Mouse (Mus musculus): ENCODE data around the gene Mael. TPM values are rescaled to one million over a fixed set of nuclear protein-coding genes. Genes with fewer than 3 reads are reported as not detected.

Gene Mael
- polyA plus RNA-seq, 1 experiment from 2014 or later, result not detected

DNA sequence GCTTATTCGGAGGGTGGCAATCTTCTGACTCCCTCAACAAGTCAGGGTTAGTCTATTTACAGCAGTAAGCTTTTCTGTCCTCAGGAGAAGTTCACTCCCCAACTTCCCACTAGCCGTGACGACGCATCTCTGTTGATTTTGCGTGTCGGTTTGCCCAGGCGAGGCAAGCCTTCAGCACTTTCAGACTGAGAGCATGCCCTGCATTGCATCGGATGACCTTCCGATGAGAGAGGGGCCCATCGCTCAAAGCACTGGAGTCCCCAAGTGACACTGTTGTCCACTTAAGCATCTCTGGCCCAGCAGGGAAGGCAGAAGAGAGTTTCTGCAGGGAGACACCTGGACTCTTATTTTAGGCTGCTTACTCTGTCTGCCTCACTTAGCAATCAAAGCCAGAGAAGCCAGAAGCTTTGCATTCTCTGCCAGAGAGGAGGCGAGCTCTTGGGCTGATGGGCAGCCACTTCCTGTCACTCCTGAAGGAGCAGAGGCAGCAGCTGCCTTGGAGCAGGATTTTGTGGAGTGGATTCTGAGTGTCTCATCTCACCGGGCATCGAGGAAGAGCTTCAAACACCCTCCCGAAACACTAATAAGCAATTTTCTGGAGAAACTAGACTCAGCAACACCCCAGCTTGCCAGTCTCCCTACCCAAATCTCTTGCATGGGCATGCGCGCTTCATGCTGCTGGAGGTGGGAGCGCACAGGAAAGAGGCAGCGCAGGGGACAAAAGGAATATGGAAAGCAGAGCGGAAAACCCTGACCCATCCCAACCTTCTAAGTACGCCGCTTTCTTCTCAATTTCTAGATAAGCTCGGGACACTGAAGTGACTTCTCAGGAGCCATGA lies 53.9 kb downstream of the Mael start:
- Histone ChIP-seq H3K27me3 (ENCODE audit: control insufficient read depth, insufficient read depth, low read depth, low read length) (no peaks in the 10 kb centered on the region), H3K9ac (ENCODE audit: low read depth, low read length) (no peak overlapping the region), H3K9me3 (replicated peaks; ENCODE audit: control insufficient read depth, low read length) (no peaks in the 10 kb centered on the region), H3K4me3 (ENCODE audit: low read depth, low read length) (no peak overlapping the region), H3K36me3 (ENCODE audit: control insufficient read depth, insufficient read depth) (no peaks in the 10 kb centered on the region), H3K4me2 (ENCODE audit: low read depth, low read length) (no peak overlapping the region), H3K27ac (ENCODE audit: low read length) (no peak overlapping the region), H3K4me1 (ENCODE audit: control insufficient read depth, low read depth, low read length) (no peaks in the 10 kb centered on the region)
- no peak for ATAC-seq (ENCODE audit: low read depth)
- WGBS (ENCODE audit: insufficient replicate concordance), result 66% methylated on average over 22 of the region's 22 CpGs

- Histone ChIP-seq H3K27ac (ENCODE audit: low read length) (no peak overlapping the region), H3K9ac (ENCODE audit: low read depth, low read length) (no peak overlapping the region), H3K36me3 (ENCODE audit: control insufficient read depth, insufficient read depth) (no peaks in the 10 kb centered on the region), H3K4me3 (ENCODE audit: low read depth, low read length) (no peak overlapping the region), H3K27me3 (ENCODE audit: control insufficient read depth, insufficient read depth, low read depth, low read length) (no peaks in the 10 kb centered on the region), H3K9me3 (replicated peaks; ENCODE audit: control insufficient read depth, low read length) (no peaks in the 10 kb centered on the region), H3K4me2 (ENCODE audit: low read depth, low read length) (no peak overlapping the region), H3K4me1 (ENCODE audit: control insufficient read depth, low read depth, low read length) (no peaks in the 10 kb centered on the region)
- no peak for ATAC-seq (ENCODE audit: low read depth)
- 72% methylated on average over 10 of the region's 10 CpGs for WGBS (ENCODE audit: insufficient replicate concordance)
These were observed 55.5 kb downstream of the Mael start for GRCm38 (mm10) chr1:166182952-166183627.

DNA sequence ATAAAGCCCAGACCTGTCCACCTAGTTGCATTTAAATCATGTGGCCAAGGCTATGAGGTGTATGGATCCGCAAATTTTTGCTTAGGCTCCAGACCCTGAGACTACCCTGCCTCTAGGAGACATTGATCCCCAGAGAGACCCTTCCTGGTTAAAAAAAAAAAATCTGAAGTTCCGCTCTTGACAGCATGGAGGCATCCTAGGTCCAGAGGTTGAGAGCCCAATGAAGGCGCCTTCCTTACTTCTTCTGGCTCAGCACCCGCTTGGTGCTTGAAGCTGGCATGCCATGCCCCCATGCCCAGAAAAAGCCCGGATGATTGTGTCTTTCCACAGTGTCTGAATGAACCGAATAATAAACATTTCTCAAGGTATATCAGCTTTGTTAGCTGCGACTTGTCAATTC lies 57.0 kb downstream of the Mael start:
- Histone ChIP-seq H3K4me3 (ENCODE audit: low read depth, low read length) (no peak overlapping the region), H3K4me1 (ENCODE audit: control insufficient read depth, low read depth, low read length) (no peaks in the 10 kb centered on the region), H3K27me3 (ENCODE audit: control insufficient read depth, insufficient read depth, low read depth, low read length) (no peaks in the 10 kb centered on the region), H3K9me3 (replicated peaks; ENCODE audit: control insufficient read depth, low read length) (no peaks in the 10 kb centered on the region), H3K36me3 (ENCODE audit: control insufficient read depth, insufficient read depth) (no peaks in the 10 kb centered on the region), H3K9ac (ENCODE audit: low read depth, low read length) (no peak overlapping the region), H3K27ac (ENCODE audit: low read length) (no peak overlapping the region), H3K4me2 (ENCODE audit: low read depth, low read length) (no peak overlapping the region)
- no peak for ATAC-seq (ENCODE audit: low read depth)
- 69% methylated on average over 7 of the region's 7 CpGs for WGBS (ENCODE audit: insufficient replicate concordance)

GRCm38 (mm10) chr1:166173621-166174020 lies 64.9 kb downstream of the Mael start:
- WGBS (ENCODE audit: insufficient replicate concordance), result 57% methylated on average over 9 of the region's 9 CpGs
- Histone ChIP-seq H3K27me3 (ENCODE audit: control insufficient read depth, insufficient read depth, low read depth, low read length) (no peaks in the 10 kb centered on the region), H3K4me1 (ENCODE audit: control insufficient read depth, low read depth, low read length) (no peaks in the 10 kb centered on the region), H3K27ac (ENCODE audit: low read length) (no peak overlapping the region), H3K9me3 (replicated peaks; ENCODE audit: control insufficient read depth, low read length) (no peaks in the 10 kb centered on the region), H3K4me3 (ENCODE audit: low read depth, low read length) (no peak overlapping the region), H3K9ac (ENCODE audit: low read depth, low read length) (no peak overlapping the region), H3K4me2 (ENCODE audit: low read depth, low read length) (no peak overlapping the region), H3K36me3 (ENCODE audit: control insufficient read depth, insufficient read depth) (no peaks in the 10 kb centered on the region)
- ATAC-seq (ENCODE audit: low read depth), result no peak

- H3K27ac ChIP-seq (ENCODE audit: low read length), result no peak overlapping the region
- H3K9me3 ChIP-seq (replicated peaks; ENCODE audit: control insufficient read depth, low read length), result no peaks in the 10 kb centered on the region
- no peak overlapping the region for H3K9ac ChIP-seq (ENCODE audit: low read depth, low read length)
- no peaks in the 10 kb centered on the region for H3K36me3 ChIP-seq (ENCODE audit: control insufficient read depth, insufficient read depth)
- no peaks in the 10 kb centered on the region for H3K4me1 ChIP-seq (ENCODE audit: control insufficient read depth, low read depth, low read length)
- no peak overlapping the region for H3K4me2 ChIP-seq (ENCODE audit: low read depth, low read length)
- H3K27me3 ChIP-seq (ENCODE audit: control insufficient read depth, insufficient read depth, low read depth, low read length), result no peaks in the 10 kb centered on the region
- ATAC-seq (ENCODE audit: low read depth), result no peak
- whole genome bisulfite sequencing (ENCODE audit: insufficient replicate concordance), result 60% methylated on average over 3 of the region's 3 CpGs
- no peak overlapping the region for H3K4me3 ChIP-seq (ENCODE audit: low read depth, low read length)
These were observed 65.6 kb downstream of the Mael start for GRCm38 (mm10) chr1:166172992-166173391.

GRCm38 (mm10) chr1:166170852-166171251 lies 67.7 kb downstream of the Mael start:
- 77% methylated on average over 12 of the region's 12 CpGs for WGBS (ENCODE audit: insufficient replicate concordance)
- H3K9me3 ChIP-seq (replicated peaks; ENCODE audit: control insufficient read depth, low read length), result no peaks in the 10 kb centered on the region
- no peak for ATAC-seq (ENCODE audit: low read depth)
- H3K27me3 ChIP-seq (ENCODE audit: control insufficient read depth, insufficient read depth, low read depth, low read length), result no peaks in the 10 kb centered on the region
- no peak overlapping the region for H3K4me3 ChIP-seq (ENCODE audit: low read depth, low read length)
- no peaks in the 10 kb centered on the region for H3K36me3 ChIP-seq (ENCODE audit: control insufficient read depth, insufficient read depth)
- H3K9ac ChIP-seq (ENCODE audit: low read depth, low read length), result no peak overlapping the region
- no peaks in the 10 kb centered on the region for H3K4me1 ChIP-seq (ENCODE audit: control insufficient read depth, low read depth, low read length)
- no peak overlapping the region for H3K4me2 ChIP-seq (ENCODE audit: low read depth, low read length)
- H3K27ac ChIP-seq (ENCODE audit: low read length), result no peak overlapping the region

DNA sequence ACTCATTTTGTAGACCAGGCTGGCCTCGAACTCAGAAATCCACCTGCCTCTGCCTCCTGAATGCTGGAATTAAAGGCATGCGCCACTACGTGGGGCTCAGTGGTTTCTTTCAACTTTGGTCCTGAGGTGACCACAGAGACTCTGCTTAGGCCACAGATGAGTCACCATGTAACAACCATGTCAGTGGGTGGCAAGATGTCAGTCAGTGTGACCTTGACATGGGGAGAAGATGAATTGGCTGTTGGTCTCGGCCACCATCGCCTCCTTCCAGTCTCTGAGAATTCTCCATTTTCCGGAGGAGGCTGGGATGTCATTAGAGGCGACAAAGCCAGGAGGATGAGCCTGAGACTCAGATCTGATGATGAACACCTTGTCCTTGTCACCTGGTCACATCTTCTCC lies 68.8 kb downstream of the Mael start:
- Histone ChIP-seq H3K36me3 (ENCODE audit: control insufficient read depth, insufficient read depth) (no peaks in the 10 kb centered on the region), H3K4me2 (ENCODE audit: low read depth, low read length) (no peak overlapping the region), H3K27me3 (ENCODE audit: control insufficient read depth, insufficient read depth, low read depth, low read length) (no peaks in the 10 kb centered on the region), H3K27ac (ENCODE audit: low read length) (no peak overlapping the region), H3K4me3 (ENCODE audit: low read depth, low read length) (no peak overlapping the region), H3K9ac (ENCODE audit: low read depth, low read length) (no peak overlapping the region), H3K9me3 (replicated peaks; ENCODE audit: control insufficient read depth, low read length) (no peaks in the 10 kb centered on the region), H3K4me1 (ENCODE audit: control insufficient read depth, low read depth, low read length) (no peaks in the 10 kb centered on the region)
- 69% methylated on average over 7 of the region's 7 CpGs for WGBS (ENCODE audit: insufficient replicate concordance)
- ATAC-seq (ENCODE audit: low read depth), result no peak

DNA sequence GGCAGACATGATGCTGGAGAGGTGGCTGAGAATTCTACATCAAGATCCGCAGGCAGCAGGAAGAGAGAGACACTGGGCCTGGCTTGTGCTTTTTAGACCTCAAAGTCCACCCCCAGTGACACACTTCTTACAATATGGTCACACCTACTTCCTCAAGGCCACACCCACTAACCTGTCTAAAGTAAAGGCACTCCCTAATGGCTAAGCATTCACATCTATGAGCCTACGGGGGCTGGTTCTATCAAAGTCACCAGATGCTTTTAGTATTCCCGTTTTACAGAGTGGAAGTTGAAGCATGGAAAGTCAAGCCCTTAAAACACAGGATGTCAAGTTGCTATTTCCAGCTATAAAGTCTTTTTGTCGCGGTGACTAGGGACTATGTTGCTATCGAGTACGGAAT lies 70.5 kb downstream of the Mael start:
- 69% methylated on average over 7 of the region's 7 CpGs for WGBS (ENCODE audit: insufficient replicate concordance)
- no peak for ATAC-seq (ENCODE audit: low read depth)
- H3K27ac ChIP-seq (ENCODE audit: low read length), result no peak overlapping the region

DNA sequence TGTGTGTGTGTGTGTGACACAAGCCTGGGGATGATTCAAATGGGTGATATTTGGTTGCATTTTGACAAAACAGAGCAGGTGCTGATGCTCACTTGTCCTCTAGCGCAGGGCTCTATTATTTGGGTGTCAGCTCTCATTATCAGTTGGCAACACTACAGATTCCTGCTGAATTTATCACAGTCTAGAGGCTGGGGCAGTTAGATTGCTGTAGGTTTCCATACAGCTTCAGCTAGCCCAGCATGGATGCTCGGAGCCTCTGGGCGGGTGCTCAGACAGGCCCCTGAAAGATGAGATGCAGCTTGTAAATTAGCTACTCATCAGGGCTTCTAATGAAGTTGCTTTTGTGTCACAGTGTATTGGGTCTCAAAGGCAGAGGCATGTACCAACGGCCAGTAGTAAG lies 71.1 kb downstream of the Mael start:
- Histone ChIP-seq H3K9me3 (replicated peaks; ENCODE audit: control insufficient read depth, low read length) (no peaks in the 10 kb centered on the region), H3K4me2 (ENCODE audit: low read depth, low read length) (no peak overlapping the region), H3K4me1 (ENCODE audit: control insufficient read depth, low read depth, low read length) (no peaks in the 10 kb centered on the region), H3K9ac (ENCODE audit: low read depth, low read length) (no peak overlapping the region), H3K4me3 (ENCODE audit: low read depth, low read length) (no peak overlapping the region), H3K36me3 (ENCODE audit: control insufficient read depth, insufficient read depth) (no peaks in the 10 kb centered on the region), H3K27ac (ENCODE audit: low read length) (no peak overlapping the region), H3K27me3 (ENCODE audit: control insufficient read depth, insufficient read depth, low read depth, low read length) (no peaks in the 10 kb centered on the region)
- 48% methylated on average over 4 of the region's 4 CpGs for WGBS (ENCODE audit: insufficient replicate concordance)
- ATAC-seq (ENCODE audit: low read depth), result no peak

More for the DNA sequence above, 70.5 kb downstream of the Mael start:
- Histone ChIP-seq H3K27me3 (ENCODE audit: control insufficient read depth, insufficient read depth, low read depth, low read length) (no peaks in the 10 kb centered on the region), H3K4me1 (ENCODE audit: control insufficient read depth, low read depth, low read length) (no peaks in the 10 kb centered on the region), H3K4me3 (ENCODE audit: low read depth, low read length) (no peak overlapping the region), H3K36me3 (ENCODE audit: control insufficient read depth, insufficient read depth) (no peaks in the 10 kb centered on the region), H3K4me2 (ENCODE audit: low read depth, low read length) (no peak overlapping the region), H3K9me3 (replicated peaks; ENCODE audit: control insufficient read depth, low read length) (no peaks in the 10 kb centered on the region), H3K9ac (ENCODE audit: low read depth, low read length) (no peak overlapping the region)
